Mouse (Mus musculus) cerebellum, adult 2 months (tissue): ENCODE measurements at regions not wholly inside any gene's neighbourhood (a gene's known extent, or its start where the extent isn't known, plus 50 kb on each side); places are given as distances from the start of the nearest gene placed in this dataset.

Experiments
- CTCF ChIP-seq: fragments of 200-500 bp; IDR thresholded peaks from 2 replicates; pipeline ENCODE4 v1.5.1; 2011; ENCODE audit warnings: low read depth, mild to moderate bottlenecking, control low read depth, low read length, moderate library complexity, borderline replicate concordance; ENCODE audit not compliant: insufficient read depth
- POLR2A ChIP-seq: fragments of 200-500 bp; IDR thresholded peaks from 2 replicates; pipeline ENCODE4 v1.6.1; 2011; ENCODE audit warnings: low read length, control low read depth, borderline replicate concordance; ENCODE audit not compliant: insufficient read depth

DNA sequence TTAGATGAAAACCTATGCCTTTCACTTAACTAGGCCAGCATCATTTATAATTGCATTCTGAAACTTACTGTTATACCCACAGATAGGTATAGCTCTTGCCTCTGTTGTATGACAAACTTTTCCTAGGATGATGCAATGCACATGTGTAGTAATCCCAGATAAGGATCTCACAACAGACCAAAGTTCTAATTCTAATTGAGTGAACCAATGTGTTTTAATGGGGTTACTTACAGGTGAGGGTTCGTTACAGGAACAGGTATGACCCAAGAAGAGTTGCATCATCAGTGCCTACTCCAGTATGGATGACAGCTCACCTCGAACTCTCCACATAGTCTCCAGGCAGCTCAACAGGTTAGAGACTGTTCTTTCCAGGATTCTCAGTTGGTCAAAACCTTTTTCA lies 707.4 kb downstream of the Rfpl4b start:
- TF ChIP-seq CTCF: no peak
- TF ChIP-seq POLR2A: no peak
